Mouse (Mus musculus): ENCODE measurements around the gene Naf1.

DNA sequence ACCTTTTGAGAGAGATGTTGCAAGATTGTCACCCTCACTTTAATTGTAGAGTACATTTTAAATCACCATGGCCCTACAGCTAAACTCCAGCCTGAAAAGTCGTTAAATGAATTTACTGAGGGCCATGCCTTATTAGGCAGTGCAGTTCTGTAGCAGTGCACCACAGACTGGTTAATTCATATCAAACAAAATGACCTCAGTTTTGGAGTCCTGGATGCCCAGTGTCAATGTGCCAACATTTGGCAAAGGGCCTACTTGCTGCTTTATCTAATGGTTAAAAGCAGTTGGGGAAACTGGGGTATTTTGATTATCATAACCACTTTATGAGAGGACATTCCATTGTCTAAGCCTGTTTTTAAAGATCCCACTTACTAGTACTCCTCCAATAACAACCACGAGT lies 31.9 kb downstream of the Naf1 start:
- TF ChIP-seq CTCF (IDR thresholded peaks at IDR 0.05; ENCODE audit: borderline replicate concordance, control insufficient read depth, extremely low read depth, insufficient read depth, low read length, poor library complexity) (no peak), POLR2A (IDR thresholded peaks at IDR 0.05; ENCODE audit: control insufficient read depth, extremely low read depth, insufficient read depth, low read length, poor library complexity) (no peak)

Measured in thymus, adult 2 months (tissue).